Mouse (Mus musculus) limb, embryonic 11.5 days (tissue): Measurements from ENCODE around the gene Fam228b. TPM values are rescaled to one million over a fixed set of nuclear protein-coding genes. Genes with fewer than 3 reads are reported as not detected.
"Not testable (repeated sequence)": the region's sequence is repeated elsewhere in the genome, so short reads cannot be mapped to it uniquely, and the experiment has no call there.

Experiments used
- ATAC-seq: fragments of 200-750 bp; cut with Nextera tagmentation; 2 replicates; pipeline ENCODE4 v1.8.0; 2017; ENCODE audit warnings: low read depth; ENCODE audit not compliant: insufficient number of reproducible peaks, low FRiP score, low TSS enrichment
- DNase-seq: peaks from one replicate; pipeline ENCODE4 v3.0.0-alpha.2; 2015; ENCODE audit warnings: low spot score
- H3K27ac ChIP-seq: fragments of 300-500 bp; sonication (generic); replicated peaks from 2 replicates; pipeline ENCODE4 v1.5.1; 2014; ENCODE audit warnings: low read depth, mild to moderate bottlenecking, low read length
- H3K27me3 ChIP-seq: fragments of 300-500 bp; sonication (generic); 2 replicates; pipeline ENCODE4 v1.6.1; 2014; ENCODE audit warnings: mild to moderate bottlenecking, low read length, mixed read lengths; ENCODE audit not compliant: control insufficient read depth, insufficient read depth
- H3K36me3 ChIP-seq: fragments of 300-500 bp; sonication (generic); 2 replicates; pipeline ENCODE4 v1.6.1; 2014; ENCODE audit warnings: mild to moderate bottlenecking, low read length, moderate library complexity, mixed read lengths; ENCODE audit not compliant: control insufficient read depth, insufficient read depth
- H3K4me1 ChIP-seq: fragments of 300-500 bp; sonication (generic); 2 replicates; pipeline ENCODE4 v1.6.1; 2014; ENCODE audit warnings: low read length, mixed read lengths; ENCODE audit not compliant: control insufficient read depth, insufficient read depth
- H3K4me2 ChIP-seq: fragments of 300-500 bp; sonication (generic); 2 replicates; pipeline ENCODE4 v1.6.1; 2014; ENCODE audit warnings: low read depth, mild to moderate bottlenecking, moderate library complexity; ENCODE audit not compliant: severe bottlenecking
- H3K4me3 ChIP-seq: fragments of 300-500 bp; sonication (generic); 2 replicates; pipeline ENCODE4 v1.5.1; 2014; ENCODE audit warnings: low read depth, low read length
- H3K9ac ChIP-seq: fragments of 300-500 bp; sonication (generic); 2 replicates; pipeline ENCODE4 v1.6.1; 2014; ENCODE audit warnings: mild to moderate bottlenecking, low read length
- H3K9me3 ChIP-seq: fragments of 300-500 bp; sonication (generic); 2 replicates; pipeline ENCODE4 v1.6.1; 2016; ENCODE audit warnings: low read length; ENCODE audit not compliant: control insufficient read depth
- WGBS: fragments of 180-500 bp; shearing (Covaris S2); extraction: QIAGEN DNeasy Blood & Tissue Kit; methylation state at CpG from one replicate; pipeline ENCODE4 v1.1.7; 2014; 5-methylcytosine and 5-hydroxymethylcytosine counted together
- polyA plus RNA-seq: library from polyadenylated mRNA; unstranded; fragments of >200 nt; fragmentation: Nextera tagmentation; extraction: Ambion mirVana; gene quantifications from 2 replicates; pipeline ENCODE4 v1.2.1, GENCODE M21; 2014

Gene Fam228b
- 3.7 and 4.3 TPM in 2 replicates for polyA plus RNA-seq

- Histone ChIP-seq H3K4me2 (peak within 1 kb of the TSS; percentile 53), H3K36me3 (no peaks in the 10 kb centered on the region), H3K4me1 (no peaks in the 10 kb centered on the region), H3K9me3 (no peaks in the 10 kb centered on the region), H3K27me3 (no peaks in the 10 kb centered on the region), H3K4me3 (peak within 1 kb of the TSS; percentile 58), H3K9ac (peak within 1 kb of the TSS; percentile 90), H3K27ac (peak within 1 kb of the TSS; percentile 77; the same call in 1 of the 2 replicates)
- ATAC-seq (peak; percentile 99), DNase-seq (peak; percentile 98)
- WGBS: 4% methylated on average over 59 of the region's 61 CpGs
Measured at GRCm38 (mm10) chr12:4768492-4769332, at the start of gene Fam228b, which contains the start of gene Pfn4. Fam228b (minus strand) TSS chr12:4769267. Pfn4 (plus strand) TSS chr12:4769022.

- ATAC-seq: peak; percentile 97
- WGBS: under 1% methylated on average over 49 of the region's 49 CpGs
- H3K4me3 ChIP-seq: peak within 1 kb of the TSS; percentile 75
Measured at GRCm38 (mm10) chr12:4817361-4818101, 48.5 kb upstream of the Fam228b start, which contains the start of gene Sf3b6. Sf3b6 (plus strand) TSS chr12:4817544.

GRCm38 (mm10) chr12:4816680-4817360 lies 47.8 kb upstream of the Fam228b start:
- Histone ChIP-seq H3K4me2 (peak overlapping the region; percentile 87), H3K9me3 (no peaks in the 10 kb centered on the region), H3K9ac (peak overlapping the region; percentile 61), H3K4me1 (0 out of 2 replicates have a peak, but pooled peaks cover 6% of the 10 kb centered on the region), H3K4me3 (peak overlapping the region; percentile 75), H3K27me3 (no peaks in the 10 kb centered on the region), H3K27ac (peak overlapping the region; percentile 49; the same call in 1 of the 2 replicates), H3K36me3 (peaks cover 3% of the 10 kb centered on the region; the same call in 1 of the 2 replicates)
- ATAC-seq: peak; percentile 67; the same call in 1 of the 2 replicates
- 12% methylated on average over 24 of the region's 24 CpGs for WGBS
- DNase-seq: no peak

More at GRCm38 (mm10) chr12:4817361-4818101, 48.5 kb upstream of the Fam228b start, which contains the start of gene Sf3b6:
- H3K9me3 ChIP-seq: no peaks in the 10 kb centered on the region
- peaks cover 3% of the 10 kb centered on the region; the same call in 1 of the 2 replicates for H3K36me3 ChIP-seq
- peak within 1 kb of the TSS; percentile 49; the same call in 1 of the 2 replicates for H3K27ac ChIP-seq
- H3K4me2 ChIP-seq: peak within 1 kb of the TSS; percentile 87
- peak; percentile 98 for DNase-seq
- no peaks in the 10 kb centered on the region for H3K27me3 ChIP-seq
- H3K9ac ChIP-seq: peak within 1 kb of the TSS; percentile 61
- H3K4me1 ChIP-seq: 0 out of 2 replicates have a peak, but pooled peaks cover 6% of the 10 kb centered on the region

GRCm38 (mm10) chr12:4813636-4814035 lies 44.6 kb upstream of the Fam228b start:
- WGBS: 81% methylated on average over 4 of the region's 4 CpGs
- Histone ChIP-seq H3K4me1 (0 out of 2 replicates have a peak, but pooled peaks cover 5% of the 10 kb centered on the region), H3K4me2 (no peak overlapping the region), H3K9ac (no peak overlapping the region), H3K4me3 (no peak overlapping the region), H3K36me3 (no peaks in the 10 kb centered on the region), H3K9me3 (no peaks in the 10 kb centered on the region), H3K27ac (no peak overlapping the region), H3K27me3 (no peaks in the 10 kb centered on the region)
- DNase-seq: no peak
- ATAC-seq: no peak

- 68% methylated on average over 3 of the region's 3 CpGs for WGBS
- Histone ChIP-seq H3K27ac (no peak overlapping the region), H3K4me1 (0 out of 2 replicates have a peak, but pooled peaks cover 3% of the 10 kb centered on the region), H3K27me3 (no peaks in the 10 kb centered on the region), H3K9ac (no peak overlapping the region), H3K9me3 (no peaks in the 10 kb centered on the region), H3K4me3 (no peak overlapping the region), H3K4me2 (no peak overlapping the region), H3K36me3 (no peaks in the 10 kb centered on the region)
- ATAC-seq (no peak), DNase-seq (no peak)
Measured at GRCm38 (mm10) chr12:4811705-4812104, 42.6 kb upstream of the Fam228b start.

GRCm38 (mm10) chr12:4811036-4811435 lies 42.0 kb upstream of the Fam228b start:
- Histone ChIP-seq H3K27me3 (no peaks in the 10 kb centered on the region), H3K9ac (no peak overlapping the region), H3K4me1 (no peaks in the 10 kb centered on the region), H3K27ac (no peak overlapping the region), H3K36me3 (no peaks in the 10 kb centered on the region), H3K4me3 (no peak overlapping the region), H3K4me2 (no peak overlapping the region), H3K9me3 (no peaks in the 10 kb centered on the region)
- no peak for ATAC-seq
- no peak for DNase-seq
- 80% methylated on average over 4 of the region's 4 CpGs for WGBS

GRCm38 (mm10) chr12:4797471-4797870 lies 28.4 kb upstream of the Fam228b start:
- ATAC-seq, H3K4me2 ChIP-seq, H3K9ac ChIP-seq, H3K9me3 ChIP-seq, H3K4me3 ChIP-seq, H3K27ac ChIP-seq, H3K36me3 ChIP-seq, DNase-seq, H3K27me3 ChIP-seq, H3K4me1 ChIP-seq: not testable (repeated sequence)
- WGBS: 65% methylated on average over 6 of the region's 6 CpGs
